Comparison of ENCODE assay signal across 8 mouse cellular contexts in the genomic region with DNA sequence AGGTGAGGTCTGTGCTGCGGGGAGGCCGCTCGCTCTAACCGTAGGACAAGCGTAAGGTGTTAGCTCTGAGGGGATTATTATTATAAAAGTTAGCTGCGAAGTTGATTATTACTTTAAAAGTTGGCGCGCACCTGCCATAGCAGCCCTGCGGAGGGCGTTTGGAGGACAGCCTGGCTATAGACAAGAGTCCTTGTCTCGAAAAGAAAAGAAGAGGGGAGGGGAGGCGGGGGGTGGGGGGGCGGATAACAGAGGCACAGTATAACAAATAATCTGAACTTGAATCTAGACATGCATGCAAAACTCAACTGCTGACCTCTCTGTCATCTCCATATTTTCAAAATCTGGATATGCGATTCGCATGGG. TPM values are rescaled to one million over a fixed set of nuclear protein-coding genes. Genes with fewer than 3 reads are reported as not detected.
DNase-seq lines count a peak whose midpoint lies in the region; ATAC-seq and TF ChIP-seq lines count a peak whose summit lies in the region.

No protein-coding gene starts in this region.

- peaks cover 34% of the 10 kb centered on the region for H3K4me1 ChIP-seq in heart, embryonic 15.5 days (replicated peaks)
- H3K4me1 ChIP-seq in G1E (ENCODE audit: insufficient read depth, low read depth, low read length), result peaks cover 15% of the 10 kb centered on the region
- 0 out of 2 replicates have a peak, but pooled peaks cover 3% of the 10 kb centered on the region for H3K4me1 ChIP-seq in forebrain, postnatal 0 days (ENCODE audit: insufficient read depth)
- H3K4me1 ChIP-seq in liver, postnatal 0 days (ENCODE audit: insufficient read depth), result 0 out of 2 replicates have a peak, but pooled peaks cover 2% of the 10 kb centered on the region

- TF ChIP-seq EP300 in liver, postnatal 0 days (IDR thresholded peaks at IDR 0.05; ENCODE audit: low read depth), result no peak

- under 1% methylated on average over 15 of the region's 15 CpGs for WGBS in heart, embryonic 15.5 days
- under 1% methylated on average over 15 of the region's 15 CpGs for WGBS in forebrain, postnatal 0 days
- 1% methylated on average over 15 of the region's 15 CpGs for WGBS in liver, postnatal 0 days (ENCODE audit: insufficient replicate concordance)

- peak overlapping the region; percentile 74 for H3K27ac ChIP-seq in heart, embryonic 15.5 days
- no peak overlapping the region for H3K27ac ChIP-seq in forebrain, postnatal 0 days (ENCODE audit: low read depth, low read length)
- H3K27ac ChIP-seq in liver, postnatal 0 days (ENCODE audit: low read depth), result peak overlapping the region; percentile 9; the same call in 1 of the 2 replicates

- no peak for DNase-seq in heart, postnatal 14 days
- DNase-seq in G1E (ENCODE audit: low spot score), result no peak
- DNase-seq in forebrain, postnatal 0 days, result no peak
- no peak for DNase-seq in liver, postnatal 0 days
- no peak for DNase-seq in cerebellum, postnatal 14 days
- DNase-seq in embryo, embryonic 10.5 days (ENCODE audit: low spot score), result no peak
- DNase-seq in right cerebral cortex, postnatal 10 days (ENCODE audit: low spot score in 2 of 2), result no peak

- no peaks in the 10 kb centered on the region for H3K27me3 ChIP-seq in heart, embryonic 15.5 days
- H3K27me3 ChIP-seq in G1E (ENCODE audit: insufficient read depth, low read length), result no peaks in the 10 kb centered on the region
- H3K27me3 ChIP-seq in forebrain, postnatal 0 days (ENCODE audit: insufficient read depth, low read length), result no peaks in the 10 kb centered on the region
- H3K27me3 ChIP-seq in liver, postnatal 0 days (ENCODE audit: insufficient read depth, low read length), result no peaks in the 10 kb centered on the region

- intact Hi-C loops in heart, postnatal 14 days (cut with DNase I), result no loop called here

- H3K36me3 ChIP-seq in heart, embryonic 15.5 days, result peaks cover 18% of the 10 kb centered on the region
- H3K36me3 ChIP-seq in G1E (replicated peaks), result peaks cover 25% of the 10 kb centered on the region
- no peaks in the 10 kb centered on the region for H3K36me3 ChIP-seq in forebrain, postnatal 0 days (ENCODE audit: insufficient read depth)
- H3K36me3 ChIP-seq in liver, postnatal 0 days (replicated peaks; ENCODE audit: insufficient read depth, low read length), result peaks cover 24% of the 10 kb centered on the region

- no peaks in the 10 kb centered on the region for H3K9me3 ChIP-seq in heart, embryonic 15.5 days (replicated peaks)
- H3K9me3 ChIP-seq in G1E (replicated peaks), result no peaks in the 10 kb centered on the region
- no peaks in the 10 kb centered on the region for H3K9me3 ChIP-seq in forebrain, postnatal 0 days (ENCODE audit: low read length)
- H3K9me3 ChIP-seq in liver, postnatal 0 days (ENCODE audit: low read length), result no peaks in the 10 kb centered on the region

- ATAC-seq in heart, embryonic 15.5 days (replicated peaks; ENCODE audit: insufficient number of reproducible peaks, insufficient read depth, low FRiP score, low read depth), result no peak; the same call in 1 of the 2 replicates
- ATAC-seq in G1E (ENCODE audit: extremely low read depth, insufficient number of reproducible peaks, low FRiP score, poor library complexity, severe bottlenecking), result peak; percentile 9; the same call in 1 of the 2 replicates
- peak; percentile 14 for ATAC-seq in forebrain, postnatal 0 days
- ATAC-seq in liver, postnatal 0 days, result no peak

- TF ChIP-seq CTCF in G1E (IDR thresholded peaks at IDR 0.05; ENCODE audit: low read depth, low read length), result no peak
- TF ChIP-seq CTCF in forebrain, postnatal 0 days (IDR thresholded peaks at IDR 0.05; ENCODE audit: low read depth), result no peak
- no peak for TF ChIP-seq CTCF in liver, postnatal 0 days (IDR thresholded peaks at IDR 0.05; ENCODE audit: low read depth)

- peak overlapping the region; percentile 59 for H3K9ac ChIP-seq in heart, embryonic 15.5 days
- no peak overlapping the region for H3K9ac ChIP-seq in forebrain, postnatal 0 days
- H3K9ac ChIP-seq in liver, postnatal 0 days (replicated peaks), result peak overlapping the region; percentile 65

- H3K4me3 ChIP-seq in heart, embryonic 15.5 days, result peak overlapping the region; percentile 86
- peak overlapping the region; percentile 86 for H3K4me3 ChIP-seq in G1E (ENCODE audit: low read depth, low read length)
- peak overlapping the region; percentile 55 for H3K4me3 ChIP-seq in forebrain, postnatal 0 days (ENCODE audit: low read depth, low read length)
- H3K4me3 ChIP-seq in liver, postnatal 0 days (ENCODE audit: low read depth, low read length), result peak overlapping the region; percentile 84

- H3K4me2 ChIP-seq in heart, embryonic 15.5 days, result peak overlapping the region; percentile 88
- H3K4me2 ChIP-seq in forebrain, postnatal 0 days (ENCODE audit: low read depth), result peak overlapping the region; percentile 89
- peak overlapping the region; percentile 75 for H3K4me2 ChIP-seq in liver, postnatal 0 days (ENCODE audit: low read depth, low read length)

RNA-seq across cellular contexts. Expression of gene Cenpf, which starts 0.5 kb away (rescaled TPM):
- 62.2 and 71.2 TPM in 2 replicates for polyA plus RNA-seq in heart, embryonic 15.5 days (2015; fragmentation: Nextera tagmentation; extraction: Ambion mirVana)
- 10 to 100 TPM in 1 of 2 experiments, 1 to 10 TPM in 1; 7.6 to 11.0 TPM for total RNA-seq in heart, postnatal 14 days (2021)
- total RNA-seq in G1E (2014; fragmentation: Nextera tagmentation) (92.3 and 115 TPM in 2 replicates), G1E (2017) (42.3 and 43.9 TPM in 2 replicates)
- polyA plus RNA-seq in G1E (2012), result 3.6 and 4.6 TPM in 2 replicates
- total RNA-seq in forebrain, postnatal 0 days (2014; rRNA removed), result 3.0 and 6.4 TPM in 2 replicates
- polyA plus RNA-seq in forebrain, postnatal 0 days (2015; fragmentation: Nextera tagmentation; extraction: Ambion mirVana), result 9.0 and 14.5 TPM in 2 replicates
- polyA plus RNA-seq in liver, postnatal 0 days (2015; fragmentation: Nextera tagmentation; extraction: Ambion mirVana), result 30.7 and 35.0 TPM in 2 replicates

RNA-seq across cellular contexts. Expression of gene Ptpn14, which starts 39.7 kb away (rescaled TPM):
- 7.0 and 10.2 TPM in 2 replicates for polyA plus RNA-seq in heart, embryonic 15.5 days (2015; fragmentation: Nextera tagmentation; extraction: Ambion mirVana)
- total RNA-seq in heart, postnatal 14 days (2021), result 10 to 100 TPM; 32.1 to 33.1 TPM
- total RNA-seq in G1E (2014; fragmentation: Nextera tagmentation) (not detected in 2 replicates), G1E (2017) (0.11 and 0.17 TPM in 2 replicates)
- polyA plus RNA-seq in G1E (2012), result not detected in 2 replicates
- total RNA-seq in forebrain, postnatal 0 days (2014; rRNA removed), result 3.2 and 3.9 TPM in 2 replicates
- polyA plus RNA-seq in forebrain, postnatal 0 days (2015; fragmentation: Nextera tagmentation; extraction: Ambion mirVana), result 0.49 and 0.98 TPM in 2 replicates
- polyA plus RNA-seq in liver, postnatal 0 days (2015; fragmentation: Nextera tagmentation; extraction: Ambion mirVana), result 0.27 and 0.33 TPM in 2 replicates

Comparison
In these comparisons a context has a peak if more than half of its experiments do, and no peak if none do; other contexts are left out.
1. ATAC-seq: peak in G1E (single experiment) and forebrain, postnatal 0 days (single experiment); none in heart, embryonic 15.5 days (single experiment) and liver, postnatal 0 days (single experiment).
2. Peak in every context shown above with its lines, with median percentiles within 50 percentile points of each other: H3K4me2 ChIP-seq and H3K4me3 ChIP-seq.